Mouse (Mus musculus): ENCODE data around the gene Dhrs7b. TPM values are rescaled to one million over a fixed set of nuclear protein-coding genes. Genes with fewer than 3 reads are reported as not detected.
"Not testable (repeated sequence)": the region's sequence is repeated elsewhere in the genome, so short reads cannot be mapped to it uniquely, and the experiment has no call there.

The Dhrs7b gene
- total RNA-seq, 2 experiments from 2014 or later = 27.3 to 31.4 TPM

DNA sequence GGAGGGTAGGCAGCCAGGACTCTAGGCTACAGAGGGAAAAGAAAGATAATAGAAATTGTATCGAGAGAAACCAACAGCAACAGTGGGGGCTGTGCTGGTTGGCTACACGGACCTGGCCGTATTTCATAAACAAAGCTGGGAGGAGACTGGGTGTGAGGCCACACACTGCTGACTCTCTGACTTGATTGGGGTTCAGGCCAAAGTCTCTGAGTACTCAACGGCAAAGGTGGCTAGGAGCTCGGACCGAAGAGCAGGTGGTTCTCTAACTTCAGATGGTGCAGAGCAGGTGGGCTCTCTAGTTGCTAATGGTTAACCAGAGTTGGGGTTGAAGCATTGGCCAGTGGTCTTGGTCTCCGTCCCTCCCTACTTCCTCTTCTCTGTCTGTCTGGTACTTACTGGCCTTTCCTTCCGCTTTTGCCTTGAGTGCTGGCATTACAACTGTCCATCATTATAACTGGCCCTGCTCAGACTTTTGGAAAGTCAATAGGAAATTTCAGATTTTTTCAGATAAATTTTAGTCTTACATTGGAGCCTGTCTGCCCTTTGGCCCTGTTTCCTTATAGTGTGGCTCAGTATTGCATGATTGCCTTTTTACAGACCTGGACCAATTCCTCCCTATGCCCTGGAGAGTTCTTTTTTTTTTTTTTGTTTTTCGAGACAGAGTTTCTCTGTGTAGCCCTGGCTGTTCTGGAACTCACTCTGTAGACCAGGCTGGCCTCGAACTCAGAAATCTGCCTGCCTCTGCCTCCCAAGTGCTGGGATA is 7.4 kb downstream of the Dhrs7b start:
- DNase-seq (ENCODE audit: low spot score in 2 of 2) = no peak

DNA sequence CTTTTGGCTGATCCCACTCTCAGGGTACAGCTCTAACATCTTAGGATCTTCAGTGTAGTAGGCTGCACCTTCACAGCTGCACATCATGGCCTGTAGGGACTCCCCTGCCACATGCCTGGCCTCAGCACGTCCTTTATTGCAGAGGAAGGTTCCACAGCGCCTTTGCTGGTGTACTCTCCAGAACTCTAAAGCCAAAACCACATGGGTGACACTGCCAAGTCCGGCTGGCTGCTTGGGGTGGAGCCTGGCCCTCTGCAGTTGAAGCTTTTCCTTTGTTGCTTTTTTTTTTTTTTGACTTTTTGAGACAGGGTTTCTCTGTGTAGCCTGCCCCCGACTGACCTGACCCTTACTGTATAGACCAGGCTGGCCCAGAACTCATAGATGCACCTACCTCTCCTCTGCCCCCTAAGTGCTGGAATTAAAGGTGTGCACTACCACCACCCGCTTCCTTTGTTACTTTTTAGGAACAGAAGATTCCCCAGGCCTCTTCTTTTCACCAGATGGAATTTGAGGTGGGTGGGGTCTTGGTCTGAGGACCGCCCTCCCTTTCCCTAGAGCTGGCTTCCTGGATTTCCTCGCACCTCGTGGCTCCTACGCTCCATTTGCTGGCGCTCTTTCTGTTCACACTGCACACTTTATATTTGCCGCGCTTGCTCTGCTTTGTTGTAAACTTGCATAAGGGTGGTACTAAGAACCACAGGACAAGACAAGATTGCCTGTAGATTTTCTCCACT is 11.2 kb downstream of the Dhrs7b start:
- DNase-seq (ENCODE audit: low spot score in 2 of 2) = no peak

DNA sequence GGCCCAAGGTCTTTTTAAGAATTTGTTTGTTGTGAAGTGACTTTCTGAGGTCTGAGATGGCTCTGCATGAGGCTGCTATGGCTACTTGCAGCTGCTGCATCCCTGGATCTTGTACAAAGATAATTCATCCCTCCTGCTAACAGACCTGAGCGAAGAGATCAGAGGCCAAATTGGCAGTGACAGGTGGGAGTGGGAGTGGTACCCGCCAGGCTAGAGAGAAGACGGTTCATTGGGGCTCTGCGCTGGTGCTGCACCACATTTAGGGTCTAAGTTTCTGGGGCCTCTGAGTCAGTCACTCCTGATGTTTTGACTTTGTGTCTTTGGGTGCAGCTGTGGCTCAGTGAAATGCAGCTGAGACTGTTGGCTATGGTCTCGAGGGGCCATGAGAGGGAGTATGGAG is 13.0 kb downstream of the Dhrs7b start:
- DNase-seq (ENCODE audit: low spot score in 2 of 2) = no peak

DNA sequence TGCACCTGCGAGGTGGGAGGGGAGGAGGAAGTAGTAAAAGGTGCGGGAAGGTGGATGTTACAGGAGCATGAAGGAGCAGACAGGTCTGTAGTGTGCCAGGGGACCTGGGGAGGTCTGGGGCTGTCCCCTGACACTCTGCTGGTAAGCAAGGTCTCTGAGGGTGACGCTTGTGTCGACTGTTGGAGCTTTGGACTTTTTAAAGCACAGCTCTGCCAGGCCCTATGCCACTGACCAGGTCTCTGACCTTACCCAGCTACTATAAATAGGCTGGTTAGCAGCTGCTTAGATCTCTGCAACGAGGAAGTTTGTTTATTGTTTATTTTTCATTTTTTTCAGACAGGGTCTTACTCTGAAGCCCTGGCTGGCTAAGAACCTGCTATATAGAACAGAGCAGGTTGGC is 15.0 kb downstream of the Dhrs7b start:
- no peak for DNase-seq (ENCODE audit: low spot score in 2 of 2)

DNA sequence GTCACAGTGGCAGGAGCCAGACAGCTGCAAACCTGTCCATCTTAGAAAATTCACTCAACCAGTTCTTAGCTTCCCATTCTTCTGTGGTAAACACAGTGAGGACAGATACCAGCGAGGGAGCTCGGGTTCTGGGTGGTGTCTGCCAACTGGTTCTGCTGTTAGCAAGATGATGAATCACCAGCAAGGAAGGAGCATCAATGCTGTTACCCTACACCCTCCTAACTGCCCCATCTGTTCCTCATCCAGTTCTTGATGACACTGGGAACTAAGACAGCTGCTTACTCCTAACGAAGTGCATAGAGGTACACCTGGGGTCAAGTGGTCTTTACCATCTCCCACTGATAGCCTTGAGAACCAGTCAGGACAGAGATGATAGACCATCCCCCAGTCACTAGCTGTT is 26.2 kb downstream of the Dhrs7b start:
- no peak for DNase-seq (ENCODE audit: low spot score in 2 of 2)

DNA sequence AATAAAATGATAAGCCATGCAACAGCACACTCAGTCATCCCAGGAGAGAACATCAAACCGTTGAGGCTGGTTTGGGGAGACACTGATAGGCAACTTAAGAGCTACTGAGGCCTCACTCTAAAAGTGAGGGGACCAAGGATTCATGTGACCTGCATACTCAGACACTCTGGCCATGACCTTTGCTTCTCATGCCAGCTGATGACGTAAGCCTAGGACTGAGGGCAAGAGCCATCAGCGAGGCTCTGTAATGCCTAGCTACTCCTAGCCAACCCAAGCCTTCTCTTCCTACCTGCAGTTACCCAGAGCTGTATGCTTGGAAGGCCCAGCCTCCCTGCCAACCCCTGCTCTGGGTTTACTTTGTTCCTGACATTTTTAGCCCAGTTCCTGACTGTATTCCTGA is 31.6 kb downstream of the Dhrs7b start:
- DNase-seq (ENCODE audit: low spot score in 2 of 2) = no peak

DNA sequence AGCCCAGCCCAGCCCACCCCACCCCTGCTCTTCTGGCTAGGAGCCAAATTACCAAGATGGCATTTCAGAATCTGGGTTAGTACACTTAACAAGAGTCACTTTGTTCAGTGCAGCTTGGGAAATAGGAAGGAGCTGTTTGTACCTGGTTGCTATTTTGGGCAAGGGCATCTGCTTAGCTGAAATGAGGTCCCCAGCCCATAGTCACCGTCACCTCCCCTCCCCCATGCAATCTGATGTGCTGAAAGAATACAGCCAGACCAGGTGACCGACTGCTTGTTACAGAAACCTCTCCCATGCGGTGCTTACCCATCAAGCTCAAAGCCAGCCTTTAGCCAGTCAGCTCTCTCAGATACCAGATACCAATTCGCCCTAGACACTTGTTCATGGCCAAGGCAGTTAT is 32.8 kb downstream of the Dhrs7b start:
- DNase-seq (ENCODE audit: low spot score in 2 of 2) = no peak

DNA sequence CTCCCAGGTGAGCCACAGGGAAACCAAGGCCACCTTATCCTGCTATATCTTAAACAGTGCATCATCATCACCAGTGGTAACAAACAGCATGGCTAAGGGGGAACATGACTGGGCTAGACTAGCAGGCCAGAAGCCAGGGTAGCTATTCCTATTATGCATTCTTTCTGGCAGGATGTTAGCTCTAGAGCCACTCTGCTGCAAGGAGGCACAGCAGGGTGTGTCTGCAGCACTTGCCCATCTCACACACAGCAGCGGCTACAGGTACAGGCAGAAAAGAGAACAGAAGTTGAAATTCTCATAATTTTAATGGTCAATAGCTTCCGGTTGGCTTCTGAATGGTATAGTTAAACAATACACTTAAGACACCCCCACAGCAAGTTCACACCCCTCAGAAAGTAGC is 33.7 kb downstream of the Dhrs7b start:
- DNase-seq (ENCODE audit: low spot score in 2 of 2) = no peak

DNA sequence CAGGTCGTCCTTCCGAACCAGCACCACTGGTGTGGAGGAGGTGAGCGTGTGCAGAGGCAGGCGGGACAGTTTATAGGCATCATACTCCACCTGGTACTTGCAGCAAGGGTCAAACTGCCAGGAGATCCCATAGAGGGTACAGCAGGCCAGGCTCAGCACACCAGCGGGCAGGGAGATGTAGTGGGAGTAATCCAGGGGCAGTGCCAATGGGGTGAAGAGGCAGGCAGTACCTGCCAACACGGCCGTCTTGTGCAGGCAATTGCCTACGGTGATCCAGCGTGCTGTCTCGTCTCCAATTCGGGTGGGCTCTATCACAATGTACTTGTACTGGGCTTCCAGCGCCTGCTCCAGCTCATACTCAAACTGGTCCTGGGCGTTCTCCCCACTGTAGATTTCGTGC is 34.5 kb downstream of the Dhrs7b start:
- DNase-seq (ENCODE audit: low spot score in 2 of 2) = no peak

DNA sequence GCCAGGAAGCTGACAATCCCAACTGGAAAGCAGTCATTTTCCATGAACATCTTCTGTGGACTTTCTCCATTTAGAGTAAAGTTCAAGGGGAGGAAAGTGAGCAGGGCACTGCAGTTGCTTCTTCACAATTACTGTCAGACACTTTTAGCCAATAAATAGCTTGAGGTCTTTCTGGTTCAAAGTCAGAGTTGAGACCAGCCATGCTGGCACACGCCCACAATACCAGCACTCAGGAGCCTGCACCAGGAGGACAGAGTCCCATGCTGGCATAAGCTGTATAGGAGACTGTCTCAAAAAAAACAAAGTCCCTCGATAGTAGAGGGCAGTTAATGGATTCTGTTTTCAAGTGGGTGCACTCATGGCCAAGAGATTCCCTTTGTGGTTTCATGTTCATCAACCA is 35.6 kb downstream of the Dhrs7b start:
- DNase-seq (ENCODE audit: low spot score in 2 of 2) = no peak

DNA sequence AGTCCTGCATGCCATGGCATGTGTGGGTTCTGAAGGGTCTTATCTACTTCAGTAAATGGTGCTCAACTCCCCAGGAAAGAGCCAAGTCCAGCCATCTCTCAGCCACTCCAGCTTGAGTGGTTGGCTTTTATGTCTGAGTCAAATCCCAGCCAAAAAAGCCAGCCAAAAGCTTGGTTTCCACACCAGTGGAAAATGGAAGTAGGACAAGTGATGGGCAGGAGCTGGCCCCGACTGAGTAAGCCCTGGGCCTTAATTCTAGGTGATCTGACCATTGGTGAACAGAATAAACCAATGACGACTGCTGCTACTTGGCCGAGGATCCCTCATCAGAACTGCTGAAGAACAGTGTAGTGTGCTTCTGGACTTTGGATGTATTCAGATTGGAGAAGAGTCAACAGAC is 37.0 kb downstream of the Dhrs7b start:
- no peak for DNase-seq (ENCODE audit: low spot score in 2 of 2)

DNA sequence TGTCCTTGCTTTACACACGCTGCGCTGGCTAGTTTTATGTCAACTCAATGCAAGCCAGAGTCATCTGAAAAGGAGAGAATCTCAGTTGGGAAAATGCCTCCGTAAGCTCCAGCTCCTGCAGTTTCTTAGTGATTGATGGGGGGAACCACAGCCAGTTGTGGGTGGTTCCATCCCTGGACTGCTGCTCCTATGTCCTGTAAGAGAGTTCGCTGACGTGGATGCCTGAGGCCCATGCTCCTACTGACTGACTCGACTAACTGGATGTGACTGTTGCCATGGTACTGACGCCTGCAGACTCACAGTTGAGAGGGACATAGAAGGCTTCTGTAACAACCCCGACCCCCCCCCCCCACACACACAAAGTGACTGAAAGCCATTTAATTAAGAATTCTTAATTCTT is 37.5 kb downstream of the Dhrs7b start:
- no peak for DNase-seq (ENCODE audit: low spot score in 2 of 2)

DNA sequence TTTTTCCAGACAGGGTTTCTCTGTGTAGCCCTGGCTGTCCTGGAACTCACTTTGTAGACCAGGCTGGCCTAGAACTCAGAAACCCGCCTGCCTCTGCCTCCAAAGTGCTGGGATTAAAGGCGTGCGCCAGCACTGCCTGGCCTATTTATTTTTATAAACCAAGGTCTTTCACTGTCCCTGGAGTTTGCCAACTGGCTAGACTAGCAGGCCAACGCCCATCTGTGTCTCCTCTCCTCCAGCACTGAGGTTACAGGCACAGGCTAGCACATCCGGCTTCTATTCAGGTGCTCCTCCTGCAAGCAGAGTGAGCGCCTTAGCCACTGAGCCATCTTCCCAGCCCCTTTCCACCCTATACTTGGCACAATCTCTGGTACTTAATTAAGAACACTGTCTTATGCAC is 39.0 kb downstream of the Dhrs7b start:
- not testable (repeated sequence) for DNase-seq (ENCODE audit: low spot score in 2 of 2)

DNA sequence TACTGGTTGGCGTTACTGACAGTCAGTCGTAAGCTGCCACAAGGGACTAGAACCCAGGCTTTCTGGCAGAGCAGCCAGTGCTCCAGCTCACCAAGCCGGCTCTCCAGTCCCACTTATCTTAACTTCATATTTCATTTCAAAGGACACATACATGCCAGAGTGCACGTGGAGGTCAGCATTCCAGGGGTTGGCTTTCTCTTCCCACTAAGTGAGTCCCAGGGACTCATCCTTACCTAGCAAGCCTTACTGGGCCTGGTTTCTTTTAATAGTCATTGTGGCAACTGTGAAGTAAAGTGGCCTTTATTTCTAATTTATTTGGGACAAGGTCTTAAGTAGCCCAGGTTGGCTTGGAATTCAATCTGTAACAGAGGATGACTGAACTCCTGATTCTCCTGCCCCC is 41.0 kb downstream of the Dhrs7b start:
- DNase-seq (ENCODE audit: low spot score in 2 of 2) = no peak

DNA sequence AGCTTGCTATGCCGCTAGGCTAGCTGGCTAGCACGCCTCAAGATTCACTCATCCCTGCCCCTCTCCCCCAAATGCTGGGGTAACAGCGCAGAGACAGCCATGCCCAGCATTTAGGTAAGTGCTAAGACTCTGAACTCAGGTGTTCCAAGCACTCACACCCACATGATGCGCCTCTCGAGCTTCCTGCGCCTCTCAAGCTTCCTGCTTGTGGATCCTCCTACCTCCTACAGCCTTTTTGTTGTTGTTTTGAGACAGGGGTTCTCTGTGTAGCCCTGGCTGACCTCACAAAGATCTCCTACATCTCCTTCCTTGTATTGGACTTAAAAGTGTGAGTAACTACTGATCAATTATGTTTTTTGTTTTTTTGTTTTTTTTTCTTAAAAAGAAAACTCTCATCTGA is 42.7 kb downstream of the Dhrs7b start:
- no peak for DNase-seq (ENCODE audit: low spot score in 2 of 2)

DNA sequence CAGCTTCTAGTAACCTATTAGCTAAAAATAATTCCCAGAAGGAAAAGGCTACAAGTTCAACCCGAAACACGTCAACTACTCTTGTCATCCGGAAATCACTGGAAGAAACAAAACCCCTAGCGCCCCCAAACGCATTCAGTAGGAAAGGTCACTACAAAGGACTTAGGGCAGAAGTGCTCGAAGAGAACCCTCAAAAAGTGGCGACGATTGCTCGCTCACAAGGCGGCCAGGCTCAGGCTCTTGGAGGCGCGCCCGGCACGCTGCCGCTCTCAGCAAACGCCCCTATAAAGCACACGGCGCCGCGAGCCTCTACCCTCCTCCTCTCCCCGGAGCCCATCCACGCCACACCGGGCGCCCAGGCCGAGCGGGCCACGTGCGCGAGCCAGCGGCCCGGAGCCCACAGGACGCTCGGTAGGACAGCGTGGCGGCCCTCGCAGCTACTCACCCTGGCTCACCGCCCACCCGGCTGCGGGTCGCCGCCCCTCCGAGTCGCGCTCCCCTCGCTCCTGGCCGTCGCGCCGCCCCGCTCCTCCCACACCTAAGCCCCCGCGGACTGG is 47.7 kb downstream of the Dhrs7b start:
- peak in 1 of 2 experiments; percentile 44 for DNase-seq (ENCODE audit: low spot score in 2 of 2)

DNA sequence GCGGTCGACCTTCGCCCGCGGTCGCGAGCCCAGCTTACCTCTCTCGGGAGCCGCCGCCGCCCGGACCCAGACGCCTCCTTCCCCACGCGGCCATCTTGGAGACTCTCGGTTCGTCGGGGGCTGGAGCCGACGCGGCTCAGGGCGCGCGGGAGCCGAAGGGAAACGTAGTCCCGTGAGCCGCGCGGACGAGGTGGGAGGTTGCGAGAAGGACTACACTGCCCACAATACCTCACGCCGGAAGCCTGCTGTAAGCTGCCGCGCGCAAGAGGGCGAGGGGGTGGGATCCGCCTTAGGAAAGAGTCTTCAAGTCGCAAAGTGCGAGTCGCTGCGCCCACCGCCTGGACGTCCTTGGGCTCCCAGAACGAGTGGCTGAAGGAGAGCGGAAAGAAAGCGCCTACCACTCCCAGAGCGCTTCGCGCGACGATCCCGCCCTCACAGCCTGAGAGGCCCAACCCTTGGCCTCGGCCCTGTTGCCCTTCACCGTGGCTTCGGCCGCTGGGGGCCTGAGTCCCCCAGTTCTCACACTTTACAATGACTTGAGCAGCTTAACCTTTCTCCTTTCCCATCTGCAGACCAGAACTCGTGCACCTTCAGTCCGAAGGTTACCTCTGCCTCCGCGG is 48.4 kb downstream of the Dhrs7b start, which contains the start of gene Tmem11:
Gene Tmem11, minus strand, starts transcription at position 598 of the 620 bp plus-strand sequence.
- DNase-seq (ENCODE audit: low spot score in 2 of 2) = peak; percentile 94 to 97

DNA sequence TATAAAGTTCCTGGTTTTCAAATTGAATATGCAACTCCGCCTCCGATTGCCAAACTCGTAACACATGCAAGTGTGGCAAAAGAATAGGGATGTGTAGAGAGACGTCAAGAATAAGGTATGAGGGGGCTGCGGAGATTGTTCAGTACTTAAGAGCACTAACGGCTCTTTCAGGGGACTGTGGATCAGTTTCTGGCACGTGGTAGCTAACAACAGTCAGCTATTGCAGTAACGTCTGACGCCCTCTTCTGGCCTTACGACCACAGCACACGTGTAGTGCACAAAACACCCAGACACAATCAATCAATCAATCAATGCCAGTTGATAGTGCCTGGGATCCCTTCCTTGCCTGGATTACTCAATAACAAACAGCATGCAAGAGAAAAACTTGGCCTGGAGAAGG is 49.0 kb downstream of the Dhrs7b start:
- DNase-seq (ENCODE audit: low spot score in 2 of 2) = peak; percentile 46 to 55

DNA sequence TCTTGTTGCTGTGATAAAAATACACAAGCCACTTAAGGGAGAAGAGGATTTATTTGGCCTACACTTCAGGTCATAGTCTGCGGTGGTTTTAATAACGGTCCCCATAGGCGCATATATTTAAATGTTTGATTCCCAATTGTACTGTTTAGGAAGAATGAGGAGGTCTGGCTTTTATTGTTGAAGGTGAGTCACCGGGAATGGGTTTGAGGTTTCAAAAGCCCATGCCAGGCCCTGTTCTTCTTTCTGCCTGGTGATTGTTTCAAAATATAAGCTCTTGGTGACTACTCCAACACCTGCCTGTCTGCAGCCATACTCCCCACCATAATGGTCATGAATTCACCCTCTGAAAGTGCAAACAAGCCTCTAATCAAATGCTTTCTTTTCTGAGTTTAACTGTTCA is 50.1 kb downstream of the Dhrs7b start:
- no peak for DNase-seq (ENCODE audit: low spot score in 2 of 2)

DNA sequence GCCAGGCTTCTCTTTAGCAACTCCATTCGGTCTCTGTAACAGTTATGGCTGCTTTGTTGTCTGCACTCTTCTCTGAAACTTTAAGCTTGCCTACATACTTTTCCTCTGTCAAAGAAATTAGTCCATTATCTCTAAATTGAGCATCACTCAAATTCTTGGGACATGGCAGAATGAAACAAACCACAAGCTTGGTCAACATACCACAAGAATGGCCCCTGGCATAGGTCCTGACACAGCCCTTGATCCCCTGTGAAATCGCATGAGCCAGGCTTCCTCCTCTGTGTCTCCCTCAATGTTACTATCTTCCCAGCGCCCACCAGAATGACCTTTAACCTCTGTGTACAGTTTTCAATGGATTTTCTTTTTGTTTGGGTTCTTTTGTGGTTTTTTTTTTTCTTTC is 52.0 kb downstream of the Dhrs7b start:
- no peak for DNase-seq (ENCODE audit: low spot score in 2 of 2)

DNA sequence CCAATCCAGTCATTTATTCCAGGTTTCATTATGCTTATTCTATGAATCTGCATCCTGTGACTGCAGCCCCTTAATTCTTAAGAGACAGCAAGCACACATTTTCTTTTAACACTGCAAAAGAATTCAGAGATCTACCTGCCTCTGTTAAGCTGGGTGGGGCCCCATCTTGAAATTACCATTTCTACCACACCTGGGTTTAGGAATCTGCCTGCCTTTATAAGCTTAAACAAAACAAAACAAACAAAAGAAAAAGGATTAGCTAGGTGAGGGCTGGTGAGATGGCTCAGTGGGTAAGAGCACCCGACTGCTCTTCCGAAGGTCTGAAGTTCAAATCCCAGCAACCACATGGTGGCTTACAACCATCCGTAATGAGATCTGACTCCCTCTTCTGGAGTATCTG is 56.6 kb downstream of the Dhrs7b start:
- not testable (repeated sequence) for DNase-seq (ENCODE audit: low spot score in 2 of 2)

DNA sequence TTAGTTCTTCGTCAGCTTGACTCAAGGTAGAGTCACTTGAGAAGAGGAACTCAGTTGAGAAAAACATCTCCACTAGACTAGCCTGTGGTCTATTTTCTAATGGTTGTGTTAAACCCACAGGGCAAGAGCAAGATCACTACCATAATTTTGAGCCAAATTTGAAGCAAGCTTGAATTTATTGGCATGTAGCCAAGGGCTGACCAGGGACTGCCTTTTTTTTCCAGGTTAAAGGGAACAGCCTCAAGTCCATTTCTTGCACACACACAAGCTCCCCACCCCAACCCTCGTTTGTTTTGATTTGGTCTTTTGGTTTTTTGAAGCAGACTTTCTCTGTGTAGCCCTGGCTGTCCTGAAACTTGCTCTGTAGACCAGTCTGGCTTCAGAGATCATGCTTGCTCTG is 59.4 kb downstream of the Dhrs7b start:
- DNase-seq (ENCODE audit: low spot score in 2 of 2) = no peak
